Mouse (Mus musculus) yolk sac, embryonic 10.5 days (tissue): Measurements from ENCODE around the gene Timeless.

Source experiments
- DNase-seq: peaks from one replicate; pipeline ENCODE4 v3.0.0-alpha.2; 2017; ENCODE audit warnings: low spot score

The Timeless gene

DNA sequence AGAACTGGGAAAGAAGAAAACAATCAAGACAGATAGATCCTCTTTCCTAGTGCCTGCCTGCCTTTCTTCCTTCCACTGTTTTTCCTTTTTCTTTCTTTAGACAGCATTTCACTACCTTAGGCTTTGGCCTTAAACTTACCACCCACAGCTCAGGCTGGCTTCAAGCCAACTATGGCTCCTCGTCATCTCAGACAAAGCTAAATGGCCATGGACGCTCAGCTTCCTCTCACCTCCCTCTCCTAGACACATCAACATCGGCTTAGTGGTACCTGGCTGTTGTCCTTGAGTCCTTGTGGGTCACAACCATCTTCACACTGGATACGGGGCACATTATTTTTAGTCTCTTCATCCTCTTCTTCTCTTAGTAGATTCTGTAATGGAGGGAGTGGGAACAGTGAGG lies 65.4 kb downstream of the Timeless start:
- DNase-seq = no peak

DNA sequence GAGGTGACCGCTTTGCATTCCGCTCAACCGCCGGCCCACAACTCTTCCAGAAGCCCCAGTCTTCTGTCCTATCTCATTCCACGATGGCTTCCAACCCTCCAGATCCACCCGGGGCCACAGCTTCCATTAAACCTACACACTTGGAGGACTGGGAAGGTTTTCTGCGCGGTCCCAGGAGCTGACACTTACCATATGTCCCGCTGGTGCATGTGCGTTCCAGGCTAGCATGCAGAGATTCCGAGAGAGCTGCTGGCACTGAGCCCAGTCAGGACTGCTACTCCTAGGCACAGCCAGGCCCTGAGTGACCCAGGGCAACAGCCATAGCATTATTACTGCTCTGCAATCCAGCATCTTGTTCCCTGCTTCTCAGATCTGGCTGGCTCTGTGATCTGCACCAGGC lies 65.8 kb downstream of the Timeless start:
- DNase-seq = no peak

DNA sequence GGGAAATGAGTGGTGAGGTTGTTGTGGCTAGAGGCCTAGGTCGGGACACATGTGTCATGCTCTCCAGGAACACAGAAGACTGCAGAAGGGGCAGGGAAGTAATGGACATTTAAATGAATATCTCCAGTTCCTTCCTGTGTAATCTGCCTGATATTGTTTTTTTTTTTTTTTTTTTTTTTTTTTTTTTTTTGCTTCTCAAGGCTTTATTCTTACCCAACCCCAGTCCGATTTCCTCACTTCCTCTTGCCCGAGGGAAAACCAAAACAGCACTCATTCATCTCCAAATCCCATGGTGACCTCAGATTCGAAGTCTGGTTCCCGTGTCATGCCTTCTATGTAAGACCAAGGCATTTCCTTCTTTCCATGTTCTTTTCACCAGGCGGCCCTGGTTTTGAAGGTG lies 66.4 kb downstream of the Timeless start:
- DNase-seq = no peak

DNA sequence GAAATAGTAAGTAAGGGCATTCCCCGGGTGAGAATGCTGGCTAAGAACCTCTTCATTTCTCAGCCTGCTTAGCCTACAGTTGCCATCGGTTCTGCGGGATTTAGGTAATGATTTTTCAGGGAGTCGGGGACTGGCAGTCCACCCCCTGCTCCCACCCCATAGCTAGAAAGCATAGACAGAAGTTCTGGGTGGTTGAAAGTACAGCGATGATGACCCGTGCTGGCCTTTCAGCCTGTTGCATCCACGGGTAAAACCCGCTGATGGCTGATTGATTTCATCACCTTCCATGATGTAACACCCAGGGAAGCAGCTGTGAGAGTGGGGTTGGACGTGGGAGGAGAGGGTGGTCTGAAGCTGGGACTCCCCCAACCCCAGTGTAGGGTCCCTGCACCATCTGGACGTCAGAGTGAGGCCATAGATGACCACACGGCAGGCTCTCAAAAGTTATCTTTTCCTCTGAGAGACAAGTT lies 66.9 kb downstream of the Timeless start, which contains the start of gene Il23a:
Gene Il23a (minus strand): TSS at position 51 of the 470 bp plus-strand sequence.
- no peak for DNase-seq

DNA sequence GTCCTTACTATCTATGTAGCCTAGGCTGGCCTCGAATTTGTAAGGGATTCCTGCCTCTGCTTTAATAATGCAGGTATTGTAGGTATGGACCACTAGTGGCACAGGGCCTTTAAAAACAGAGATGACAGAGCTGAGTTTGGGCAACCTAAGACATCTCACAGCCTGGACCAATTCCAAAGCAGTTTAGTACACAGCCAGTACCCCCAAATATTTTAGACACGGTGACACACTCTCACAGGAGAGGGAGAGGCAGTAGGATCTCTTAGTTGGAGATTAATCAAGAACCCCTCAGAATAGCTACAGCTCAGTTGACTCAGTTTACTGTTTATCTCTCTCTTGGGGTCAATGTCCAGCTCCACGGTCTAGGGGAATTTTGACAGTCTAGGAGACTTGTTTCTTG lies 70.5 kb downstream of the Timeless start:
- DNase-seq = no peak
